Mouse (Mus musculus) midbrain, embryonic 16.5 days (tissue): Measurements from ENCODE around the gene Leap2. TPM values are rescaled to one million over a fixed set of nuclear protein-coding genes. Genes with fewer than 3 reads are reported as not detected.

Source experiments
- ATAC-seq: fragments of 200-750 bp; cut with Nextera tagmentation; 2 replicates; pipeline ENCODE4 v1.8.0; 2017; ENCODE audit warnings: moderate TSS enrichment
- H3K27ac ChIP-seq: fragments of 300-500 bp; sonication (generic); 2 replicates; pipeline ENCODE4 v1.5.1; 2014; ENCODE audit warnings: mild to moderate bottlenecking, low read length, mixed read lengths
- H3K27me3 ChIP-seq: fragments of 300-500 bp; sonication (generic); 2 replicates; pipeline ENCODE4 v1.6.1; 2014; ENCODE audit warnings: low read depth, low read length, mixed read lengths; ENCODE audit not compliant: control insufficient read depth, insufficient read depth
- H3K36me3 ChIP-seq: fragments of 300-500 bp; sonication (generic); 2 replicates; pipeline ENCODE4 v1.6.1; 2014; ENCODE audit warnings: mild to moderate bottlenecking, low read length, moderate library complexity, mixed read lengths; ENCODE audit not compliant: control insufficient read depth, insufficient read depth
- H3K4me1 ChIP-seq: fragments of 300-500 bp; sonication (generic); 2 replicates; pipeline ENCODE4 v1.6.1; 2014; ENCODE audit warnings: mild to moderate bottlenecking, low read length, mixed read lengths; ENCODE audit not compliant: control insufficient read depth, insufficient read depth
- H3K4me2 ChIP-seq: fragments of 300-500 bp; sonication (generic); 2 replicates; pipeline ENCODE4 v1.6.1; 2014; ENCODE audit warnings: mild to moderate bottlenecking, low read length, mixed read lengths
- H3K4me3 ChIP-seq: fragments of 300-500 bp; sonication (generic); 2 replicates; pipeline ENCODE4 v1.5.1; 2014; ENCODE audit warnings: low read depth, mild to moderate bottlenecking, low read length, moderate library complexity, mixed read lengths
- H3K9ac ChIP-seq: fragments of 300-500 bp; sonication (generic); 2 replicates; pipeline ENCODE4 v1.6.1; 2014; ENCODE audit warnings: low read depth, low read length, mixed read lengths
- H3K9me3 ChIP-seq: fragments of 300-500 bp; sonication (generic); replicated peaks from 2 replicates; pipeline ENCODE4 v1.6.1; 2014; ENCODE audit warnings: mild to moderate bottlenecking, low read length, mixed read lengths; ENCODE audit not compliant: control insufficient read depth, poor library complexity, severe bottlenecking
- WGBS: fragments of 180-500 bp; shearing (Covaris S2); extraction: QIAGEN DNeasy Blood & Tissue Kit; methylation state at CpG from one replicate; pipeline ENCODE4 v1.1.7; 2014; 5-methylcytosine and 5-hydroxymethylcytosine counted together
- polyA plus RNA-seq: library from polyadenylated mRNA; unstranded; fragments of >200 nt; fragmentation: Nextera tagmentation; extraction: Ambion mirVana; gene quantifications from 2 replicates; pipeline ENCODE4 v1.2.1, GENCODE M21; 2015

Leap2 gene
- polyA plus RNA-seq: not detected in 2 replicates

GRCm38 (mm10) chr11:53423036-53423435 is at the start of gene Leap2:
Gene Leap2 (minus strand): TSS chr11:53423170.
- Histone ChIP-seq H3K9me3 (no peaks in the 10 kb centered on the region), H3K9ac (no peak within 1 kb of the TSS), H3K36me3 (peaks cover 5% of the 10 kb centered on the region), H3K27ac (no peak within 1 kb of the TSS), H3K4me3 (no peak within 1 kb of the TSS), H3K27me3 (no peaks in the 10 kb centered on the region), H3K4me2 (no peak within 1 kb of the TSS), H3K4me1 (no peaks in the 10 kb centered on the region)
- ATAC-seq: no peak
- WGBS: 91% methylated on average over 4 of the region's 4 CpGs

- peaks cover 16% of the 10 kb centered on the region for H3K4me1 ChIP-seq
- no peak overlapping the region for H3K4me2 ChIP-seq
- no peaks in the 10 kb centered on the region for H3K9me3 ChIP-seq
- ATAC-seq: no peak
- peaks cover 11% of the 10 kb centered on the region for H3K27me3 ChIP-seq
- H3K4me3 ChIP-seq: no peak overlapping the region
- 86% methylated on average over 3 of the region's 3 CpGs for WGBS
- H3K9ac ChIP-seq: no peak overlapping the region
- no peaks in the 10 kb centered on the region for H3K36me3 ChIP-seq
- H3K27ac ChIP-seq: no peak overlapping the region
Measured at GRCm38 (mm10) chr11:53472709-53473108, 49.7 kb upstream of the Leap2 start.

GRCm38 (mm10) chr11:53469968-53470695 is 47.2 kb upstream of the Leap2 start, which contains the start of gene Gm9837:
Gene Gm9837 (minus strand): TSS chr11:53470479.
- Histone ChIP-seq H3K27me3 (peaks cover 27% of the 10 kb centered on the region), H3K9ac (peak within 1 kb of the TSS; percentile 28), H3K36me3 (no peaks in the 10 kb centered on the region), H3K4me2 (peak within 1 kb of the TSS; percentile 57), H3K4me1 (peaks cover 13% of the 10 kb centered on the region), H3K4me3 (peak within 1 kb of the TSS; percentile 12; the same call in 1 of the 2 replicates), H3K9me3 (no peaks in the 10 kb centered on the region), H3K27ac (peak within 1 kb of the TSS; percentile 68)
- 2% methylated on average over 29 of the region's 29 CpGs for WGBS
- ATAC-seq: peak; percentile 85

DNA sequence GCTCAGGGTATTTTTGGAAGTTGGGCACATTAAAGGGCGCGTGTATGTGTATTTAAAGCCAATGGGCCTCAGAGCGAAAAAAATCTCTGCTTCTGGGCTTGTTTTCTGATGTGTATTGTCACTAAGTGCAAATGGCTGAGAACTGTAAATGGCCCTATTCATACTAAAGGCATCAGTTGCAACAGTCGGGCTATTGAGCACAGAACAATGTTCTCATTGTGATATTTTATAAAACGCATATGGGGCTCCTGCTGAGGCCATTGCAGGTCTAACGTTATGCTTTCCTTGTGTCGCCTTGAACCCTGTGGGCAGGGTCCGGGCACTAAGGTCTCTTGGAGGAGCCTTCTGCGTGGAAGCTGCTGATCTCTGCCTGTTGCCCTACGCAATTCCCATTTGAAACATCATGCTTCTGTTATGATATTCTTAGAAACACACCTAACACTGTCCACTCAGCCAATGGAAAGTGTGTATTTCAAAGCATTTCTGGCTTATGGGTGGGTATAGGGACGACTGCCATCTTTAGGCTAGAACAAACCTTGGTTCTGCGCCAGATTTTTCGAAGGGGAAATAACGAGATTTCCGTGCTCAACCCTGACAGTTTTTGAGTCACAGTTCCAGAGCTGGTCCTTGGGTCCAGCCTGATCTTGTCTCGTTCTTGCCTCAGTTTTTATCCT is 46.5 kb upstream of the Leap2 start:
- Histone ChIP-seq H3K9ac (no peak overlapping the region), H3K27ac (no peak overlapping the region; the same call in 1 of the 2 replicates), H3K27me3 (peaks cover 34% of the 10 kb centered on the region), H3K4me3 (no peak overlapping the region), H3K4me2 (peak overlapping the region; percentile 57; the same call in 1 of the 2 replicates), H3K9me3 (no peaks in the 10 kb centered on the region), H3K4me1 (peaks cover 13% of the 10 kb centered on the region), H3K36me3 (no peaks in the 10 kb centered on the region)
- no peak for ATAC-seq
- WGBS: 33% methylated on average over 16 of the region's 16 CpGs

DNA sequence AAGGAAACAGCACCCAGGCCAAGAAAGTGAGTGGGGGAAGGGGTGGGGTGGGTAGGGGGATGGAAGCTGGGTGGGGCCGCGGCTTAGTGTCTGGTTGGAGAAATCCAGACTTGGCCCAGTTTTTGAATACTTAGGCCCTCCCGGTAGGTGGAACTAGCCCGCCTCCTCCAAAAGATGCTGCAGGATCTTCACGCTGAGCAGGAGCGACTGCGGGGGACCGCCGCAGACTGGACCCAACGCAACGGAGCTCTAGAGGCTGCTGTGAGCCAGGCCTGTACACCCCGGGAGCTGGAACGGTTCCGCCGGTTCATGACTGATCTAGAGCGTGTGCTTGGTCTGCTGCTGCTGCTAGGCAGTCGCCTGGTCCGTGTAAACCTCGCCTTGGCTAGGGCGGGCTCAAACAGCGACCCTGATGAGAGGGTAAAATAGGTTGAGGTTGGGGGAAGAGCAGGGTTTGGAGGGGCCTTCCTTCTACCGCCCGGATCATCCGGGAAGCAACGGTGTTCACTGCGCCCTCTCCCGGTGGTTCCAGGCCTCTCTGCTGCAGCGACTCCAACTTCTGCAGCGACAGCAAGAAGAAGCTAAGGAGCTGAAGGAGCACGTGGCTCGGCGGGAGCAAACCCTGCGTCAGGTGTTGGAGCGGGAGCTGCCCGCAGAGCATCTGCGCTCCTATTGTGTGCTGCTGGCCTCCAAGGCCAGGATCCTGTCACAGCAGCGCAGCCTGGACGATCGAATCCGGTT is 43.4 kb upstream of the Leap2 start:
- 4% methylated on average over 40 of the region's 40 CpGs for WGBS
- Histone ChIP-seq H3K36me3 (no peaks in the 10 kb centered on the region), H3K4me3 (peak overlapping the region; percentile 37), H3K9me3 (no peaks in the 10 kb centered on the region), H3K4me1 (peaks cover 18% of the 10 kb centered on the region), H3K9ac (peak overlapping the region; percentile 55), H3K27ac (no peak overlapping the region), H3K27me3 (peaks cover 56% of the 10 kb centered on the region), H3K4me2 (peak overlapping the region; percentile 63)
- peak; percentile 30; the same call in 1 of the 2 replicates for ATAC-seq

DNA sequence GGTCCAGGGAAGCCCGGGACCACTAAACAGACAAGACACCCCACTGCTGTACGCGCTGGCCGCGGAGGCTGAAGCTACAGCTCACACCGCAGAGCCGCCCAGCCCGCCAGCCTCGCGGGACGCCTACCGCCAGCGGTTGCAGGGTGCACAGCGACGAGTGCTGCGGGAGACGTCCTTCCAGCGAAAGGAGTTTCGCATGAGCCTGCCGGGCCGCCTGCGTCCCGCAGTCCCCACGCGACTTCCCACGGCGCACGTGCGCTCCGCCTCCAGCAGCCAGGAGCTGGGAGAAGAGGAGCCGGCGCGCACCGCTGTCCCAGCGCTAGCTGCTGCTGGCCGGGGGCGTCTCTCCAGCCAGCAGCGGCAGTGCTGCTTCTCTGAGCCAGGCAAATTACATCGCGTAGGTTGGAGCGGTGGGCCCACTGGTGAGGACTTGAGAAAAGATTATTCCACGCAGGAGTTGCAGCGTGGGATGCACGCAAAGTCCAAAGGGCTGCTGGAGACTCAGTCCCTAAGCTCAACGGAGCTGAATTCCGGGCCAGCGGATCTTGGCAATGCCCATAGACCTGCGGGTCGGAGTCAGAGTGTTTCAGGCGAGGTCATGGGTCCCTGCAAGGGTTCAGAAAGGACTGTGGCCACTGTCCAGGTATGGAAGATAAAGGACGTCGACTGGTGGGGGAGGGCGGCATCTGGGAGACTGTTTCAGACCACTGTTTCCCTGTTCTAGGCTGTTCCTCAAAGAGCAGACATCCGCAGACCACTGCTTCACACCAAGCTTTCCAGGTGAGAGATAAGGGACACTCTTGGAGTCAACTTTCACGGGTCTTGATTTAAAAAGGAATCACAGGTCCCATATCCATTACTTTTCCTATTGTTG is 40.8 kb upstream of the Leap2 start:
- Histone ChIP-seq H3K4me1 (peaks cover 8% of the 10 kb centered on the region; the same call in 1 of the 2 replicates), H3K9me3 (no peaks in the 10 kb centered on the region), H3K4me3 (peak overlapping the region; percentile 44), H3K36me3 (no peaks in the 10 kb centered on the region), H3K27ac (no peak overlapping the region), H3K27me3 (peaks cover 60% of the 10 kb centered on the region), H3K9ac (peak overlapping the region; percentile 36; the same call in 1 of the 2 replicates), H3K4me2 (peak overlapping the region; percentile 85)
- WGBS: 6% methylated on average over 55 of the region's 55 CpGs
- no peak for ATAC-seq

DNA sequence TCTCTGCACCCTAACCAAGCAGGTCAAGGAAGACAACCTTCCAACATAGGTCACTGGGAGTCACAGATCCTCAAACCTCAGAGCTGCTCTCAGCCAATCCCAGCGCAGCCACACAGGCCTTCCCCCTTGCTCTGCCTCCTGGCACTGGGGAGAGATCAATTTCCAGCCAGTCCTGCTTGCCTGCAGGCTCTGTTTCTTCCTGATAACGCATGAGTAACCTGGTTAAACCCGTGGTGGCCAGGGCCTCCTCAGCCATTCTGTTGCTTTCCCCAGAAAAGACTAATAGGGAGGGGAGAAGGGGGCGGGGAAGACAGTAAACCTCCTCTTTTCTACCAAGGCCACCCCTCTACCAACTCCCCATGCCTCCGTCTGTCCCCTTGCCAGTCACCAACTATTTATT is 38.8 kb upstream of the Leap2 start:
- Histone ChIP-seq H3K4me1 (peaks cover 12% of the 10 kb centered on the region), H3K4me3 (no peak overlapping the region), H3K36me3 (no peaks in the 10 kb centered on the region), H3K27ac (no peak overlapping the region), H3K27me3 (peaks cover 63% of the 10 kb centered on the region), H3K4me2 (no peak overlapping the region), H3K9ac (no peak overlapping the region), H3K9me3 (no peaks in the 10 kb centered on the region)
- ATAC-seq: no peak
- 23% methylated on average over 5 of the region's 5 CpGs for WGBS

DNA sequence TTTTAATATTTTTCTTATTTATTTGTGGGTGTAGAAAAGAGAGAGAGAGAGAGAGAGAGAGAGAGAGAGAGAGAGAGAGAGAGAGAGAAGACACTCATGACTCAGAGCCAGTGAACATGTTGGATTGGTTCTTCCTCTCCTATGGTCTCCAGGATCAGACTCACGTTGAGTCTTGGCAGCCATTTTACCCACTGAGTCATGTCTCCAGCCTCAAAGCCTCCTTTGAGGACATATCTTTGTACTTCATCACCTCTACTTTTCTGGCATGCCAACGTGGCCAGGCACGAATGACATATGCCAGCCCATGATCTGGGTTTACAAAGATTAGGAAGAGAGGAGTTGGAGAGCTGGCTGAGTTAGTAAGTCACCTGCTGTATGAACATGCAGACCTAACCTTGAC is 37.2 kb upstream of the Leap2 start:
- 80% methylated on average over 3 of the region's 3 CpGs for WGBS
- Histone ChIP-seq H3K4me2 (no peak overlapping the region), H3K4me3 (no peak overlapping the region), H3K36me3 (no peaks in the 10 kb centered on the region), H3K9ac (no peak overlapping the region), H3K4me1 (peaks cover 9% of the 10 kb centered on the region), H3K9me3 (no peaks in the 10 kb centered on the region), H3K27me3 (peaks cover 60% of the 10 kb centered on the region), H3K27ac (no peak overlapping the region)
- no peak for ATAC-seq
